Mouse (Mus musculus) erythroblast, embryonic 14.5 days (primary cell): ENCODE measurements around the gene Cd47.

Experiments
- GATA1 ChIP-seq: IDR thresholded peaks from 2 replicates; pipeline ENCODE4 v1.6.1; 2012; ENCODE audit warnings: low read length, inconsistent platforms, mixed read lengths
- TAL1 ChIP-seq: IDR thresholded peaks from 3 replicates; pipeline ENCODE4 v1.6.1; 2012; ENCODE audit warnings: low read length, inconsistent platforms, mixed read lengths

DNA sequence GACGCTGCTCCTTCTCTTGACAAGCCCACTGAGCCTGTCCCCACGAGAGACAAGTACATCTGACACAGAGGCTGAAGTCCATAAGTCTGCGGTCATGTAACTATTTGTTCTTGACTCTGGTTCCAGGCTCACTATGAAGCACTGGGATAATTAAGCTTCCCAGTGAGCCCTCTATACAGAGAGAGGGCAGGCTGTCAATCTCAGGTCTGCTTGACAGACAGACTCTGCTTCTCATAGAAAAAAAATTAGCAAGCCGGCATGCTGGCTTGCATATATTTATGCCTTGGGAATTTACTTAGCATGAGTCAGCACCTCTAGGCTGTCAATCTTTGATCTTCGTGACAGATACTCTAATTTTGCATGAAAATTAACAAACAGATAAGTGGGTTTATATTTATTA is 136.5 kb downstream of the Cd47 start:
- TF ChIP-seq GATA1 (no peak), TAL1 (no peak)
